Mouse (Mus musculus): ENCODE measurements around the gene Asgr2.

The Asgr2 gene

GRCm38 (mm10) chr11:70151072-70151471 is 58.6 kb downstream of the Asgr2 start:
- TF ChIP-seq POU5F1 (IDR thresholded peaks at IDR 0.05; ENCODE audit: borderline replicate concordance, low read length) (no peak), CTCF (conservative IDR thresholded peaks at IDR 0.05; ENCODE audit: low read length) (no peak)
- H3K4me1 ChIP-seq (replicated peaks; ENCODE audit: low read depth, low read length) = no peaks in the 10 kb centered on the region
- H3K4me3 ChIP-seq (replicated peaks; ENCODE audit: low read length) = no peak overlapping the region
- H3K36me3 ChIP-seq (ENCODE audit: insufficient read depth, low read length) = no peaks in the 10 kb centered on the region
- H3K27me3 ChIP-seq (ENCODE audit: insufficient read depth, low read length) = no peaks in the 10 kb centered on the region
- H3K9me3 ChIP-seq (ENCODE audit: low read length) = peaks cover 25% of the 10 kb centered on the region

Measured in E14TG2a.4 (cell line).